ENCODE assay signal across 8 mouse cellular contexts in genomic region chr7:107215723-107216122, GRCm38 (mm10). TPM values are rescaled to one million over a fixed set of nuclear protein-coding genes. Genes with fewer than 3 reads are reported as not detected.
DNase-seq lines count a peak whose midpoint lies in the region; ATAC-seq and TF ChIP-seq lines count a peak whose summit lies in the region.

No protein-coding gene starts in this region.

- H3K4me2 ChIP-seq in intestine, embryonic 16.5 days (ENCODE audit: low read depth, low read length): no peak overlapping the region
- H3K4me2 ChIP-seq in neural tube, embryonic 14.5 days (ENCODE audit: low read depth, low read length): no peak overlapping the region

- peak; percentile 9; the same call in 1 of the 2 replicates for TF ChIP-seq CTCF in lung, adult 2 months (IDR thresholded peaks at IDR 0.05; ENCODE audit: insufficient read depth, low read length)

- intact Hi-C loops in left cerebral cortex, postnatal 36 days (cut with DNase I): loop anchor here (10.0 kb wide), 1 partner anchor 529 kb away; no protein-coding TSS in a partner anchor

- no peak overlapping the region for H3K4me3 ChIP-seq in lung, adult 2 months (replicated peaks; ENCODE audit: extremely low read depth, low read depth, low read length)
- no peak overlapping the region for H3K4me3 ChIP-seq in intestine, embryonic 16.5 days (ENCODE audit: low read length)
- H3K4me3 ChIP-seq in neural tube, embryonic 14.5 days (ENCODE audit: low read depth, low read length): no peak overlapping the region

- no peaks in the 10 kb centered on the region for H3K9me3 ChIP-seq in intestine, embryonic 16.5 days (ENCODE audit: control insufficient read depth, low read length)
- no peaks in the 10 kb centered on the region for H3K9me3 ChIP-seq in neural tube, embryonic 14.5 days (ENCODE audit: control insufficient read depth, low read length)

- no peak overlapping the region for H3K9ac ChIP-seq in intestine, embryonic 16.5 days (ENCODE audit: low read depth, low read length)
- no peak overlapping the region for H3K9ac ChIP-seq in neural tube, embryonic 14.5 days (replicated peaks; ENCODE audit: low read depth, low read length)

- H3K36me3 ChIP-seq in intestine, embryonic 16.5 days (ENCODE audit: control insufficient read depth, insufficient read depth, low read length): no peaks in the 10 kb centered on the region
- no peaks in the 10 kb centered on the region for H3K36me3 ChIP-seq in neural tube, embryonic 14.5 days (ENCODE audit: control insufficient read depth, insufficient read depth, low read length)

- no peak for DNase-seq in lung, adult 2 months
- DNase-seq in lung, postnatal 10 days: no peak
- peak; percentile 57 to 73 for DNase-seq in cerebellum, postnatal 14 days
- no peak for DNase-seq in adrenal gland, postnatal 25 days
- DNase-seq in left cerebral cortex, postnatal 36 days (ENCODE audit: low spot score in 2 of 2): no peak
- DNase-seq in right cerebral cortex, postnatal 25 days: no peak

- H3K27me3 ChIP-seq in intestine, embryonic 16.5 days (replicated peaks; ENCODE audit: control insufficient read depth, insufficient read depth, low read length): peaks cover 8% of the 10 kb centered on the region; the same call in 1 of the 2 replicates
- H3K27me3 ChIP-seq in neural tube, embryonic 14.5 days (ENCODE audit: control insufficient read depth, insufficient read depth, low read length): peaks cover 10% of the 10 kb centered on the region

- ATAC-seq in intestine, embryonic 16.5 days: 0 out of 2 replicates have a peak, but pooled peaks have one; percentile 60
- peak; percentile 92 for ATAC-seq in neural tube, embryonic 14.5 days (ENCODE audit: low read depth)

- TF ChIP-seq POLR2A in lung, adult 2 months (IDR thresholded peaks at IDR 0.05; ENCODE audit: borderline replicate concordance, extremely low read depth, low read depth, low read length): no peak

- no peak overlapping the region for H3K27ac ChIP-seq in intestine, embryonic 16.5 days (ENCODE audit: low read length)
- H3K27ac ChIP-seq in neural tube, embryonic 14.5 days (ENCODE audit: low read depth, low read length): no peak overlapping the region

- no peaks in the 10 kb centered on the region for H3K4me1 ChIP-seq in lung, adult 2 months (ENCODE audit: control insufficient read depth, insufficient read depth, low read length)
- H3K4me1 ChIP-seq in intestine, embryonic 16.5 days (ENCODE audit: control insufficient read depth, insufficient read depth, low read length): no peaks in the 10 kb centered on the region
- no peaks in the 10 kb centered on the region for H3K4me1 ChIP-seq in neural tube, embryonic 14.5 days (ENCODE audit: control insufficient read depth, insufficient read depth, low read length)

RNA-seq across cellular contexts. Expression of gene Rbmxl2, which starts 6.5 kb away (rescaled TPM):
- polyA plus RNA-seq in lung, adult 2 months (2012; rRNA removed): not detected in 2 replicates
- not detected in 2 replicates for polyA plus RNA-seq in intestine, embryonic 16.5 days (2015; fragmentation: Nextera tagmentation; extraction: Ambion mirVana)
- polyA plus RNA-seq in neural tube, embryonic 14.5 days (2014; fragmentation: Nextera tagmentation; extraction: Ambion mirVana): not detected in 2 replicates
- not detected in 2 replicates for total RNA-seq in adrenal gland, postnatal 25 days (2021)
- not detected for total RNA-seq in left cerebral cortex, postnatal 36 days (2021)

RNA-seq across cellular contexts. Expression of gene Nlrp14, which starts 48.9 kb away (rescaled TPM):
- not detected in 2 replicates for polyA plus RNA-seq in lung, adult 2 months (2012; rRNA removed)
- polyA plus RNA-seq in intestine, embryonic 16.5 days (2015; fragmentation: Nextera tagmentation; extraction: Ambion mirVana): not detected in 2 replicates
- not detected in 2 replicates for polyA plus RNA-seq in neural tube, embryonic 14.5 days (2014; fragmentation: Nextera tagmentation; extraction: Ambion mirVana)
- 0.18 TPM in 1 of 2 replicates, not detected in the other for total RNA-seq in adrenal gland, postnatal 25 days (2021)
- total RNA-seq in left cerebral cortex, postnatal 36 days (2021): not detected

Comparison
In these comparisons a context has a peak if more than half of its experiments do, and no peak if none do; other contexts are left out.
1. DNase-seq: peak in cerebellum, postnatal 14 days (2 of 2); none in lung, adult 2 months (single experiment), lung, postnatal 10 days (single experiment), adrenal gland, postnatal 25 days (single experiment), left cerebral cortex, postnatal 36 days (0 of 2) and right cerebral cortex, postnatal 25 days (single experiment).